Mouse (Mus musculus) thymus, adult 2 months (tissue): ENCODE data around the gene Adarb2.

Experiments used
- CTCF ChIP-seq: fragments of 200-500 bp; IDR thresholded peaks from 2 replicates; pipeline ENCODE4 v1.5.1; 2012; ENCODE audit warnings: mild to moderate bottlenecking, control low read depth, low read length, moderate library complexity, borderline replicate concordance; ENCODE audit not compliant: control insufficient read depth, poor library complexity, insufficient read depth; ENCODE audit errors: extremely low read depth
- POLR2A ChIP-seq: fragments of 200-500 bp; IDR thresholded peaks from 2 replicates; pipeline ENCODE4 v1.6.1; 2012; ENCODE audit warnings: mild to moderate bottlenecking, low read length, control low read depth, moderate library complexity; ENCODE audit not compliant: control insufficient read depth, poor library complexity, insufficient read depth; ENCODE audit errors: extremely low read depth

DNA sequence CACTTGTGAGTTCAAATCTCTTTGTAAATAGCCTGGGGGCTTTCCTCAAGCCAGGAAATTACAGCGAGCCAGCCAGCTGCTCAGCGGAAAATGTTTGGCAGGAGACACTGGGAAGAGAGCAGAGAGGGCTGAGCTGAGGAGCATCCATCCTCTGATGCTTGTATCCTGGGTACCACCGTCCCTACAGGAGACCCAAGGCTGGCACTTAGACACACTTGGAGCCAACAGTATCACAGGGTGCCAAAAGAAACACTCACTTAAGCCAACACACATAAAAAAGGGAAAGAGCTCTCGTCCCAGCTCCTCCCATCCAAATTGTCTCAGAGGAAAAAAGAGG, 779 bp downstream of the Adarb2 start:
- TF ChIP-seq CTCF, result no peak
- no peak for TF ChIP-seq POLR2A
